Comparison of ENCODE assay signal across 8 mouse cellular contexts in the genomic region with DNA sequence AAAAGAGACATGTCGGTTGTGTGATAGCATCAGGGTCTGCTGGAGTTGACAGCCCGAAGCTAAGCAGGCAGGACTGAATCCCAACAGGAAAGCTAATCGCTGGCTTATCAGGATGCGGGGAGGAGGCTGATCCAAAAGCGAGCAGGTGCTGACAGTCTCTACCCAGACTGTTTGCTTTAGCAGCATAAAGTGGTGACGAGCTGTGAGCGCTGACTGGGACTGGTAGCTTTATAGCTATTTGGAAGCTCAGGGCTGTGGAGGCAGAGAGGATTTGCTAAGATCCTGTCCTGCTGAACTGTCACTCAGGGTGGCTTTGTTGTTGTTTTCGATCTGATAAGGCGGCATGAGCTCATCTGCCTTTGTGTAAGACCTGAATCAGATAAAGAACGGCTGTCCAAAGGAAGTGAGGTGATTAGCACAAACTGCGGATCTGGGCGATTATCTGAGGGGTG.
A peak's percentile ranks its signal among the peaks of the same experiment; 100 is the strongest.
DNase-seq lines count a peak whose midpoint lies in the region; ATAC-seq and TF ChIP-seq lines count a peak whose summit lies in the region.

No protein-coding gene starts in this region.

- peaks cover 6% of the 10 kb centered on the region; the same call in 1 of the 2 replicates for H3K4me1 ChIP-seq in thymus, adult 2 months (replicated peaks; ENCODE audit: control insufficient read depth, insufficient read depth, low read length)
- H3K4me1 ChIP-seq in embryonic facial prominence, embryonic 12.5 days = peaks cover 3% of the 10 kb centered on the region; the same call in 1 of the 2 replicates
- peaks cover 18% of the 10 kb centered on the region for H3K4me1 ChIP-seq in heart, postnatal 0 days (ENCODE audit: control insufficient read depth, insufficient read depth)

- intact Hi-C loops in left cerebral cortex, postnatal 14 days (cut with DNase I) = no loop called here

- no peak for TF ChIP-seq CTCF in thymus, adult 2 months (IDR thresholded peaks at IDR 0.05; ENCODE audit: borderline replicate concordance, control insufficient read depth, extremely low read depth, insufficient read depth, low read length, poor library complexity)
- no peak for TF ChIP-seq CTCF in heart, postnatal 0 days (IDR thresholded peaks at IDR 0.05; ENCODE audit: low read depth)

- TF ChIP-seq POLR2A in thymus, adult 2 months (IDR thresholded peaks at IDR 0.05; ENCODE audit: control insufficient read depth, extremely low read depth, insufficient read depth, low read length, poor library complexity) = no peak

- ATAC-seq in embryonic facial prominence, embryonic 12.5 days (ENCODE audit: insufficient number of reproducible peaks, insufficient read depth, low FRiP score, low TSS enrichment) = no peak
- peak; percentile 73 for ATAC-seq in heart, postnatal 0 days (ENCODE audit: insufficient read depth, low read depth)
- peak; percentile 20; the same call in 1 of the 2 replicates for ATAC-seq in megakaryocyte progenitor cell, adult 5-6 weeks (replicated peaks; ENCODE audit: poor library complexity)

- no peaks in the 10 kb centered on the region for H3K27me3 ChIP-seq in thymus, adult 2 months (ENCODE audit: control insufficient read depth, insufficient read depth, low read length)
- H3K27me3 ChIP-seq in embryonic facial prominence, embryonic 12.5 days = no peaks in the 10 kb centered on the region
- H3K27me3 ChIP-seq in heart, postnatal 0 days (ENCODE audit: control insufficient read depth, insufficient read depth, low read length) = no peaks in the 10 kb centered on the region

- DNase-seq in thymus, postnatal 0 days (ENCODE audit: low spot score) = peak; percentile 7
- DNase-seq in thymus, adult 2 months = no peak
- peak; percentile 79 for DNase-seq in heart, postnatal 0 days (ENCODE audit: low spot score)
- peak; percentile 54 to 61 for DNase-seq in left cerebral cortex, postnatal 14 days (ENCODE audit: low spot score in 2 of 2)
- DNase-seq in right cerebral cortex, postnatal 36 days (ENCODE audit: low spot score in 2 of 2) = peak; percentile 35 to 52
- no peak for DNase-seq in kidney, postnatal 25 days

- no peak overlapping the region for H3K27ac ChIP-seq in thymus, adult 2 months (ENCODE audit: control insufficient read depth, insufficient read depth, low read length)
- no peak overlapping the region for H3K27ac ChIP-seq in embryonic facial prominence, embryonic 12.5 days
- H3K27ac ChIP-seq in heart, postnatal 0 days (ENCODE audit: low read depth) = peak overlapping the region; percentile 99

- peak overlapping the region; percentile 21 for H3K4me2 ChIP-seq in embryonic facial prominence, embryonic 12.5 days (replicated peaks)
- H3K4me2 ChIP-seq in heart, postnatal 0 days (ENCODE audit: low read depth, low read length) = peak overlapping the region; percentile 43

- H3K9ac ChIP-seq in embryonic facial prominence, embryonic 12.5 days = no peak overlapping the region
- H3K9ac ChIP-seq in heart, postnatal 0 days (replicated peaks; ENCODE audit: low read depth, low read length) = peak overlapping the region; percentile 43

- no peaks in the 10 kb centered on the region for H3K9me3 ChIP-seq in embryonic facial prominence, embryonic 12.5 days
- no peaks in the 10 kb centered on the region for H3K9me3 ChIP-seq in heart, postnatal 0 days (replicated peaks; ENCODE audit: control insufficient read depth, low read length)

- 41% methylated on average over 12 of the region's 12 CpGs for WGBS in thymus, adult 2 months
- 6% methylated on average over 12 of the region's 12 CpGs for WGBS in embryonic facial prominence, embryonic 12.5 days
- 1% methylated on average over 12 of the region's 12 CpGs for WGBS in heart, postnatal 0 days

- H3K36me3 ChIP-seq in thymus, adult 2 months (ENCODE audit: control insufficient read depth, insufficient read depth, low read length) = no peaks in the 10 kb centered on the region
- H3K36me3 ChIP-seq in embryonic facial prominence, embryonic 12.5 days = no peaks in the 10 kb centered on the region
- H3K36me3 ChIP-seq in heart, postnatal 0 days (replicated peaks; ENCODE audit: control insufficient read depth, insufficient read depth, low read length) = no peaks in the 10 kb centered on the region

- H3K4me3 ChIP-seq in thymus, adult 2 months (ENCODE audit: control insufficient read depth, insufficient read depth, low read length) = no peak overlapping the region
- H3K4me3 ChIP-seq in embryonic facial prominence, embryonic 12.5 days = no peak overlapping the region
- peak overlapping the region; percentile 15; the same call in 1 of the 2 replicates for H3K4me3 ChIP-seq in heart, postnatal 0 days (ENCODE audit: low read depth, low read length)

- TF ChIP-seq EP300 in heart, postnatal 0 days (IDR thresholded peaks at IDR 0.05; ENCODE audit: low read depth) = peak; percentile 87

Comparison
In these comparisons a context has a peak if more than half of its experiments do, and no peak if none do; other contexts are left out.
1. DNase-seq: peak in thymus, postnatal 0 days (single experiment), heart, postnatal 0 days (single experiment), left cerebral cortex, postnatal 14 days (2 of 2) and right cerebral cortex, postnatal 36 days (2 of 2); none in thymus, adult 2 months (single experiment) and kidney, postnatal 25 days (0 of 2).